Mouse (Mus musculus) limb, embryonic 11.5 days (tissue): ENCODE data around the gene Dync1h1. TPM values are rescaled to one million over a fixed set of nuclear protein-coding genes. Genes with fewer than 3 reads are reported as not detected.

Experiments
- ATAC-seq: fragments of 200-750 bp; cut with Nextera tagmentation; 2 replicates; pipeline ENCODE4 v1.8.0; 2017; ENCODE audit warnings: low read depth; ENCODE audit not compliant: insufficient number of reproducible peaks, low FRiP score, low TSS enrichment
- DNase-seq: peaks from one replicate; pipeline ENCODE4 v3.0.0-alpha.2; 2015; ENCODE audit warnings: low spot score
- H3K27ac ChIP-seq: fragments of 300-500 bp; sonication (generic); replicated peaks from 2 replicates; pipeline ENCODE4 v1.5.1; 2014; ENCODE audit warnings: low read depth, mild to moderate bottlenecking, low read length
- H3K27me3 ChIP-seq: fragments of 300-500 bp; sonication (generic); 2 replicates; pipeline ENCODE4 v1.6.1; 2014; ENCODE audit warnings: mild to moderate bottlenecking, low read length, mixed read lengths; ENCODE audit not compliant: control insufficient read depth, insufficient read depth
- H3K36me3 ChIP-seq: fragments of 300-500 bp; sonication (generic); 2 replicates; pipeline ENCODE4 v1.6.1; 2014; ENCODE audit warnings: mild to moderate bottlenecking, low read length, moderate library complexity, mixed read lengths; ENCODE audit not compliant: control insufficient read depth, insufficient read depth
- H3K4me1 ChIP-seq: fragments of 300-500 bp; sonication (generic); 2 replicates; pipeline ENCODE4 v1.6.1; 2014; ENCODE audit warnings: low read length, mixed read lengths; ENCODE audit not compliant: control insufficient read depth, insufficient read depth
- H3K4me2 ChIP-seq: fragments of 300-500 bp; sonication (generic); 2 replicates; pipeline ENCODE4 v1.6.1; 2014; ENCODE audit warnings: low read depth, mild to moderate bottlenecking, moderate library complexity; ENCODE audit not compliant: severe bottlenecking
- H3K4me3 ChIP-seq: fragments of 300-500 bp; sonication (generic); 2 replicates; pipeline ENCODE4 v1.5.1; 2014; ENCODE audit warnings: low read depth, low read length
- H3K9ac ChIP-seq: fragments of 300-500 bp; sonication (generic); 2 replicates; pipeline ENCODE4 v1.6.1; 2014; ENCODE audit warnings: mild to moderate bottlenecking, low read length
- H3K9me3 ChIP-seq: fragments of 300-500 bp; sonication (generic); 2 replicates; pipeline ENCODE4 v1.6.1; 2016; ENCODE audit warnings: low read length; ENCODE audit not compliant: control insufficient read depth
- WGBS: fragments of 180-500 bp; shearing (Covaris S2); extraction: QIAGEN DNeasy Blood & Tissue Kit; methylation state at CpG from one replicate; pipeline ENCODE4 v1.1.7; 2014; 5-methylcytosine and 5-hydroxymethylcytosine counted together
- polyA plus RNA-seq: library from polyadenylated mRNA; unstranded; fragments of >200 nt; fragmentation: Nextera tagmentation; extraction: Ambion mirVana; gene quantifications from 2 replicates; pipeline ENCODE4 v1.2.1, GENCODE M21; 2014

The Dync1h1 gene
- polyA plus RNA-seq, 1 experiment from 2014 or later, result 67.7 TPM

DNA sequence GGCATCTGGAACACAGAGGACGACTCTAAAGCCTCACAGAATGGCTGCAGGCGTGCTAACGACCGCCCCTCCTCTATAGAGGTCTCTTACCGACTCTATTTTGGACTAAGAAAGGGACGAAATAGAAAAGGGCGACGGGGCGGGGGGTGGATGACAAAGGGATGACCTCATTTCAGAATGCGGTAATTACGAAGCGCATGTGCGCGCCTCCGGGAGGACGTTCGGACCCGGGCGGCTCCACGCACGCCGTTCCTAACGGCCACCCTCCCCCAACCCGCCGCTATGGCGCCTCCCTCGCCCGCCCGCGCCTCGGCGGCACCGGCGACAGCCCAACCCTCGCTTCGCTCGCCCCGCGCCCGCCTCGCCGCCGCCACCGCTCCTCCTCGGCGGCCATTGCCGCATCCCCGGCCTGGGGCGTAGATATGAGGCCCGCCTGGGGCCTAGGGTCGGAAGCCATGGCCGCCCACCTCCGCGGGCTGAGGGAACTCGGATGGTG lies 94.5 kb downstream of the Dync1h1 start:
- H3K9me3 ChIP-seq, result no peaks in the 10 kb centered on the region
- peaks cover 10% of the 10 kb centered on the region; the same call in 1 of the 2 replicates for H3K36me3 ChIP-seq
- under 1% methylated on average over 48 of the region's 55 CpGs for WGBS
- peak overlapping the region; percentile 85 for H3K27ac ChIP-seq
- H3K4me3 ChIP-seq, result peak overlapping the region; percentile 99
- peak overlapping the region; percentile 65 for H3K4me2 ChIP-seq
- H3K27me3 ChIP-seq, result no peaks in the 10 kb centered on the region
- DNase-seq (peak; percentile 69), ATAC-seq (peak; percentile 66)
- peaks cover 6% of the 10 kb centered on the region for H3K4me1 ChIP-seq
- peak overlapping the region; percentile 99 for H3K9ac ChIP-seq

DNA sequence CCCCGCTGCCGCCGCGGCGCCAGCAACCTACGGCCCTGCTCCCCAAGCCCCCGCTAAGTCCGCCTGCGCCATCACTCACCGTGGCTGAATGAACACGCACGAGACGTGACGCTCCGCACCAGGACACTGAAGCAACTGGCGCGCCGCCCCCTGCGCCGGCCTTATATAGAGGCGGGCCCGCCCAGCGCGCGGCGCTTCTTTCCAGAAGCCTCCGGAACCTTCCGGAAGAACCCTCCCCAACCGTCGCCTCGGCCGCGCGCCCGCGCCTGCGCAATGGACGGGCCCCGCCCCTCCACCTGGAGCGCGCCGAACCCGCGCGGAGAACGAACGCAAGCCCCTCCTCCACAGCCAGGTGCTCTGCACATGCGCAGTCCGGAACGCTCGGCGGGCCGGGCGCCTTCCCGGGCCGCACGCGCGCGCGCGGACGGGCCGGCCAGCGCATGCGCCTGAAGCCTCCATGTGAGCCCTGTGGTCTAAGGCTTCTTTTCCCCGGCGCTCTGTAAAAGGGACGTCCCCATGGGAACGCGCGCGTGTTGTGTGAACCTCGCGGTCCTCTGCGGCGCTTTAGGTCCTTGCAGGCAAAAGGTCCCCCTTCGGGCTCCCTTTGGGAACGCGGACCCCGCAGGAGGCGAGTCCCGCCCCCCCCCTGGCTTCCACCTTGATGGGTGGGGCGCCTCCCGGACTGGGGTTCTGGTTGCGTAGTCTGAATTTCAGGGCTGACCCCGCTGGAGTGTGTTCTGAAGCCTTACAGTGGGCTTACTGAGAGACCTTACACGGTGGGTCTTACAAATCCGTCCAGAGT lies 95.1 kb downstream of the Dync1h1 start:
- Histone ChIP-seq H3K27me3 (no peaks in the 10 kb centered on the region), H3K27ac (peak overlapping the region; percentile 85), H3K4me3 (peak overlapping the region; percentile 99), H3K9ac (peak overlapping the region; percentile 99), H3K36me3 (peaks cover 9% of the 10 kb centered on the region; the same call in 1 of the 2 replicates), H3K4me1 (peaks cover 9% of the 10 kb centered on the region), H3K4me2 (peak overlapping the region; percentile 65), H3K9me3 (no peaks in the 10 kb centered on the region)
- DNase-seq (peak; percentile 100), ATAC-seq (peak; percentile 94)
- under 1% methylated on average over 89 of the region's 89 CpGs for WGBS

DNA sequence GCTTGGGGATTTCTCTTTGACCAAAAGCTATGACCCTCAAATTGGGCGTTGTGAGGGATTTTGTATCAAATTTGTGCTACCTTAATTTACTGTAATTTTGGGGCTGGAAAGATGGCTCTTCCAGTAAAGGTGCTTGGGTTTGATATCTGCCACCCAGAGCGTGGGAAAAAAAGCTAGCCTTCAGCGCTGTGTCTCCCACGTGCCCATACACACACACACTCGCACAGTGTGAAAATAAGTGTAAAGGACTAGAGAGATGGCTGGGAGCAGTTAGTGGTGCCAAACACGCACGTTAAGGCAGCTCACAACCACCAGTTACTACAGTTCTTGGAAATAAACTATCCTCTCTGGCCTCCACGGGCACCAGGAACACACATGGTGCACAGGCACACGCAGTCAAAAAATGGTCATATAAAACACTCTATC lies 95.7 kb downstream of the Dync1h1 start:
- peaks cover 4% of the 10 kb centered on the region; the same call in 1 of the 2 replicates for H3K36me3 ChIP-seq
- peak overlapping the region; percentile 99 for H3K4me3 ChIP-seq
- WGBS, result 56% methylated on average over 9 of the region's 9 CpGs
- ATAC-seq, result no peak
- H3K27me3 ChIP-seq, result no peaks in the 10 kb centered on the region
- H3K4me1 ChIP-seq, result peaks cover 9% of the 10 kb centered on the region
- H3K4me2 ChIP-seq, result peak overlapping the region; percentile 44
- no peaks in the 10 kb centered on the region for H3K9me3 ChIP-seq
- H3K27ac ChIP-seq, result no peak overlapping the region; the same call in 1 of the 2 replicates
- DNase-seq, result no peak
- H3K9ac ChIP-seq, result peak overlapping the region; percentile 60; the same call in 1 of the 2 replicates

DNA sequence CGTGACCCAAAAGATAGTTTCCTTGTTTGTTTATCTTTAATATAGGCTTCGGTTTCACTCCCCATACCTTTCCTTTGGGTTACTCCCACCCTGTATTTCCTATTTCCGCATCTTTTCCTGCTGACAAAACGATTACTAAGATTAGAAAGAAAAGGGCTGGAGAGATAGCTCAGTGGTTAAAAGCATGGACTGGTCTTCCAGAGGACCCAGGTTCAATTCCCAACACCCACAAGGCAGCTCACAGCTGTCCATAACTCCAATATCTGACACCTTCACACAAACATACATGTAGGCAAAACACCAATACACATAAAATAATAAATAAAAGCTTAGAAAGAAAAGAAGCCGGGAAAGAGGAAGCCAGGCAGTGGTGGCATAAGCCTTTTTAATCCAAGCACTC lies 96.2 kb downstream of the Dync1h1 start:
- H3K4me3 ChIP-seq, result no peak overlapping the region; the same call in 1 of the 2 replicates
- H3K4me1 ChIP-seq, result peaks cover 9% of the 10 kb centered on the region
- no peak overlapping the region for H3K27ac ChIP-seq
- no peak overlapping the region for H3K9ac ChIP-seq
- no peaks in the 10 kb centered on the region for H3K9me3 ChIP-seq
- H3K4me2 ChIP-seq, result no peak overlapping the region
- 80% methylated on average over 5 of the region's 5 CpGs for WGBS
- peaks cover 4% of the 10 kb centered on the region; the same call in 1 of the 2 replicates for H3K36me3 ChIP-seq
- DNase-seq (no peak), ATAC-seq (no peak)
- no peaks in the 10 kb centered on the region for H3K27me3 ChIP-seq

DNA sequence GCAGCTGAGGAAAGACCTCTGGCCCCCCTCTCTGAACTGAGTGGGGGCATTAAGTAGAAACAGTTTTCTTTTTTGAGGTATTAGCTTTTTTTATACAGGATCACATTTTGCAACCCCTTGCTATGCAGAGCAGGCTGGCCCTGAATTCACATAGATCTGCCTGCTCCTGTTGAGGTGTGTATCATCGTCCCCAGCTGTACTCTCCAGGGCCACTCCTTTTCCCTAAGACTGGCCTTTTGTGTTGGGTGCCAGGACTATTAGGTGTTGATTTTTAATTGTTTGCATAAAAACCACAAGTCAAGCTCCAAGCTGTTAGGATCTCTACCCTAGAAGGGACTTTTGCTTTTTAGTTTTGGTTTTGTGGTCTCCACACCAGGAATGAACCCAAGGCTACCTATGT lies 96.8 kb downstream of the Dync1h1 start:
- H3K9me3 ChIP-seq, result no peaks in the 10 kb centered on the region
- no peak overlapping the region for H3K4me2 ChIP-seq
- ATAC-seq (no peak), DNase-seq (no peak)
- H3K27me3 ChIP-seq, result no peaks in the 10 kb centered on the region
- no peak overlapping the region for H3K4me3 ChIP-seq
- H3K4me1 ChIP-seq, result peaks cover 9% of the 10 kb centered on the region
- peaks cover 4% of the 10 kb centered on the region; the same call in 1 of the 2 replicates for H3K36me3 ChIP-seq
- 88% methylated on average over 1 of the region's 1 CpGs for WGBS
- H3K9ac ChIP-seq, result no peak overlapping the region
- no peak overlapping the region for H3K27ac ChIP-seq

DNA sequence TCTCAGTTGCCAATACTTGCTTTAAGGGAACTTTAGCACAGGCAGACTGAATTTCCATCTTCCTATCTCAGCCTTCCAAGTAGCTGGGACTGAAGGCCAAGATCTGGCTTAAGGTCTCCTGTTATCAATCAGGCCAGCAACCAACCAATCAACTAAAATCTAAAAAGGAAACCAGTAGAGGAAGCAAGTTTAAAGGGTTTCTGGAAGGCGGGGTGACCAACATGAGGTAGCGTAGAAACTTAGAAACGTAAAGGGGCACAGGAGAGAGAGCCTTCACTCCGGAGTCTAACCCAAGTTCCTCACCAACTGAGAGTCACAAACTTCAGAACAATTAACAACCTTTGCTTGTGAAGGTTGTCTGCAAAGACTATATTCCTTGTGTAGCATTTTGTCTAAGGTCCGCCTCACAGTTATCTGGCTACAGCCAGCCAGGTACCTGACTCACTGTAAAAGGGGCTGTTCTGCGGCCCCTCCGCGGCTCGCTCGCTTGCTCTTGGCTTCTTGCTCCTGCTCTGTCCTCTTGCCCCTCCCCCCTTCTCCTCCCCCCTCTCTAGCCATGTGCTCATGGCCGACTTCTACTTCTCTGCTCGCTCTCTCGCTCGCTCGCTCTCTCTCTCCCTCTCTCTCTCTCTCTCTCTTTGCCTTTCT lies 97.4 kb downstream of the Dync1h1 start:
- peak overlapping the region; percentile 2; the same call in 1 of the 2 replicates for H3K4me2 ChIP-seq
- no peak overlapping the region for H3K4me3 ChIP-seq
- H3K27me3 ChIP-seq, result no peaks in the 10 kb centered on the region
- peaks cover 9% of the 10 kb centered on the region for H3K4me1 ChIP-seq
- WGBS, result 42% methylated on average over 15 of the region's 15 CpGs
- H3K36me3 ChIP-seq, result peaks cover 3% of the 10 kb centered on the region; the same call in 1 of the 2 replicates
- H3K27ac ChIP-seq, result no peak overlapping the region
- no peaks in the 10 kb centered on the region for H3K9me3 ChIP-seq
- DNase-seq (peak; percentile 39), ATAC-seq (no peak)
- 0 out of 2 replicates have a peak overlapping the region, but pooled peaks have one; percentile 27 for H3K9ac ChIP-seq

DNA sequence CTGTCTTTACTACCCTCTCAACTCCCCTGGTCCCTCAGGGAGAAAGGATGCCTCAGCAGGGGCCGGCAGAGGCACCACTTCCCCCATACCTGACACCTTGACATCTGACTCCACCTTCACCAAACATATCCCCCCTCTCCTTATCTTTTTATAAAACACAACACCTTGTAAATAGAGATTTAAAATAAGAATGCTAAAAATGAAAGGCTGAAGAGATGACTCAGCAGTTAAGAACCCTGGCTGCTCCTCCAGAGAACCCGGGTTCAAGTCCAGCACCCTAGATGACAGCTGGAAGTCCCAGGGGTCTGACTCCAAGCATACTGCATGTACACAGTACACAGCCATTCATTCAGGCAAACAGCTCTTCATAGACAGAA lies 97.9 kb downstream of the Dync1h1 start:
- H3K9ac ChIP-seq, result no peak overlapping the region

DNA sequence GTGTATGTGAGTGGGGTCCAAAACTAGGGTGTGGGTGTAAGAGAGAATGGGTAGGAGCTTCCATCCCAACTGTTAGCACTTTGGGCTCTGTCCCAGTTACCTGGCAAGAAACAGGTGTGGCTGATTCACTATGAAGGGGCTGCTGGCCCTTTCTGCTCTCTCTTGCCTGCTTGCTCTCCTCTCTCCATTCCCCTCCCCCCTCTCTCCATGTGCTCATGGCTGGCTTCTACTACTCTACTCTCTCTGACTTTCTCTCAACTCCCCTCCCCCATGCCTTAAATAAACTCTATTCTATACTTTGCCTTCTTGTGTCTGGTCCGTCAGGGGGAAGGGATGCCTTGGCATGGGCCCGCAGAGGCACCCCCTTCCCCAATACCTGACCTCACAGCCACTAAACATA lies 99.5 kb downstream of the Dync1h1 start:
- Histone ChIP-seq H3K4me3 (no peak overlapping the region), H3K9ac (no peak overlapping the region), H3K36me3 (no peaks in the 10 kb centered on the region), H3K27me3 (no peaks in the 10 kb centered on the region), H3K4me2 (no peak overlapping the region), H3K4me1 (peaks cover 4% of the 10 kb centered on the region; the same call in 1 of the 2 replicates), H3K27ac (no peak overlapping the region), H3K9me3 (no peaks in the 10 kb centered on the region)
- no peak for DNase-seq
- no peak for ATAC-seq
- WGBS, result 90% methylated on average over 2 of the region's 2 CpGs

More for the DNA sequence above, 97.9 kb downstream of the Dync1h1 start:
- no peak overlapping the region for H3K4me3 ChIP-seq
- ATAC-seq, result no peak
- H3K9me3 ChIP-seq, result no peaks in the 10 kb centered on the region
- peak overlapping the region; percentile 2; the same call in 1 of the 2 replicates for H3K4me2 ChIP-seq
- no peak for DNase-seq
- peaks cover 9% of the 10 kb centered on the region for H3K4me1 ChIP-seq
- no peak overlapping the region for H3K27ac ChIP-seq
- WGBS, result 53% methylated on average over 2 of the region's 2 CpGs
- H3K36me3 ChIP-seq, result peaks cover 3% of the 10 kb centered on the region; the same call in 1 of the 2 replicates
- H3K27me3 ChIP-seq, result no peaks in the 10 kb centered on the region
